Mouse (Mus musculus): ENCODE results near the gene Stag2. TPM values are rescaled to one million over a fixed set of nuclear protein-coding genes. Genes with fewer than 3 reads are reported as not detected.
A peak's percentile ranks its signal among the peaks of the same experiment; 100 is the strongest.

Gene Stag2
- total RNA-seq, 2 experiments from 2014 or later, result 93.1 to 465 TPM

DNA sequence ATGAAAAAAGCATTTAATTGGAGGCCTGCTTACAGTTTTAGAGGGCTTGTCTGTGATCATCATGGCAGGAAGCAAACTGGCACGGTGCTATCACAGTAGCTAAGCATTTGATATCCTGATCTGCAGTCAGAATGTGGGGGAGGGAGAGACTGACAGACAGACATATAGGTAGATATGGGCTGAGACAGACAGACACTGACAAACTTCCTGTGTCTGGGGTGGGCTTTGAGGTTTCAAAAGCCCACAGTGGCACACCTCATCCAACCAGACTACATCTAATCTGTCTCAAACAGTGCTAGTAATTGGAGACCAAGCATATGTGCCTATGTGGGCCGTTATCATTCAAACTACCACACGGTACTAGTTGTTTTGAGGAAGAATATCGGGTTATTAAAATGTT, 53.4 kb downstream of the Stag2 start:
- no peak for ATAC-seq (replicated peaks; ENCODE audit: poor library complexity, severe bottlenecking)

DNA sequence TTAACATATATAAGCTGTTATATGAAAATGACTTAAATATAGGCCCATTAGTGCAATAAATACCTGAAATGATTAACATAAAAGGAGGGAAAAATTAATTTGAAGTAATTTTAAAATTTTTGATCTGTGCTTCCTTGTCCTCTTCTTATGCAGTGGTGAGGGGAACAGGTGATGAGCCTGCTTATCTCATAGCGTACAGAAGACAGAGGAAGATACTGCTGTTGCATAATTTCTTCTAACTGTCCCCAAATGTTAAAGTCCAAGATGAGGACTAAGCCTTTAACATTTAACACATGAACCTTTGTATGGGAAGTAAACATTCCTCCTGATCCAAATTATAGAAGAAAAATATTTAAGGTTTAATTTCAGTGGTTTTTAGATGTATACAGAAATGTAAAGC, 66.6 kb downstream of the Stag2 start:
- ATAC-seq (replicated peaks; ENCODE audit: poor library complexity, severe bottlenecking), result no peak

- ATAC-seq (replicated peaks; ENCODE audit: poor library complexity, severe bottlenecking), result no peak
These were observed 101.2 kb downstream of the Stag2 start for GRCm38 (mm10) chrX:42250342-42250741.

- ATAC-seq (replicated peaks; ENCODE audit: poor library complexity, severe bottlenecking), result peak; percentile 53; the same call in 1 of the 2 replicates
These were observed 123.6 kb downstream of the Stag2 start for GRCm38 (mm10) chrX:42272713-42273112.

DNA sequence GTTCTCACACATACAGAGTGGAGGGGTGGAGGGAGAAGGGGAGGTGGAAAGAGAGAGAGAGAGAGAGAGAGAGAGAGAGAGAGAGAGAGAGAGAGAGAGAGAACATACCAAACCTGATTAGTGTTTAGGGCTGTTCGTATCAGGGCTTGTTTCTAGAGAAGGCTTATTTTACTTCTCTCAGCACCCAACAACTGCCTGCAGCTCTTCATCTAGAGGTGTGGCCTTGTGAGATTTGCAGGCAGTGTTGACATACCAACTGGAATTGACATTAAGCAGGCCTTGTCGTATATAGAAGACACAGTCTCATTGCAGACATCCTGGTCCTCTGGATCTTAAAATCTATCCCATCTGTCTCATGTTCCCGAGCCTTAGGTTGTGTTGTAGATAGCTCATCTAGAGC, 141.1 kb downstream of the Stag2 start:
- no peak for ATAC-seq (replicated peaks; ENCODE audit: poor library complexity, severe bottlenecking)

GRCm38 (mm10) chrX:42315231-42315630, 166.1 kb downstream of the Stag2 start:
- no peak for ATAC-seq (replicated peaks; ENCODE audit: poor library complexity, severe bottlenecking)

DNA sequence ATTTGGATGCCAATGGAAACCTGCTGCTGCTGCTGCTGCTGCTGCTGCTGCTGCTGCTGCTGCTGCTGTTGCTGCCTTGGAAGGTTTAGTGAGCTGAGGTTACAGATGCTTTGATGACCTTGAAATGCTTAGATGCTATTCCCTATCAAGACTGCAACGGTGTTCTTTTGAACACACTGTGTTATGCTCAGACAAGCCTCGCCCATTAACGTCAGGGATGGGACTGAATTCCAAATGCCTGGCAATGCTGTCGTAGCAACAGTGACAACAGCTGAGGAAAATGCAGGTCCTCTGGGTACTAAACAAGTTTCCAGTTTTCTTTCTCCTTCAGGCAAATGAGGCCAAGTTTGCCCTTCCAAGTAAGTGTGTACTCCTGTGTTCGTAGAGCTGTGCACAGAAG, 171.3 kb downstream of the Stag2 start:
- ATAC-seq (replicated peaks; ENCODE audit: poor library complexity, severe bottlenecking), result no peak

GRCm38 (mm10) chrX:42321200-42321773, 172.2 kb downstream of the Stag2 start:
- no peak for ATAC-seq (replicated peaks; ENCODE audit: poor library complexity, severe bottlenecking)

GRCm38 (mm10) chrX:42324848-42325247, 175.7 kb downstream of the Stag2 start:
- ATAC-seq (replicated peaks; ENCODE audit: poor library complexity, severe bottlenecking), result no peak

Other genes with a start within 250 kb of the Stag2 start
- gene Thoc2, start 228.6 kb upstream of the Stag2 start, total RNA-seq (2014; fragmentation: Nextera tagmentation), result 63.3 and 83.0 TPM in 2 replicates
- 80.7 and 88.1 TPM in 2 replicates for gene Thoc2, start 228.6 kb upstream of the Stag2 start, total RNA-seq (2017)
- 43.1 and 43.6 TPM in 2 replicates for gene Xiap, start 89.6 kb upstream of the Stag2 start, total RNA-seq (2014; fragmentation: Nextera tagmentation)
- 32.3 and 38.0 TPM in 2 replicates for gene Xiap, start 89.6 kb upstream of the Stag2 start, total RNA-seq (2017)